Mouse (Mus musculus) urinary bladder, adult 2 months (tissue): ENCODE results near the gene Atl1. TPM values are rescaled to one million over a fixed set of nuclear protein-coding genes. Genes with fewer than 3 reads are reported as not detected.

Experiments
- DNase-seq: peaks from one replicate; pipeline ENCODE4 v3.0.0; 2022; ENCODE audit warnings: low spot score
- polyA plus RNA-seq: library from polyadenylated mRNA; depleted of rRNA; stranded (reverse); fragments of >200 nt; gene quantifications from 2 replicates; pipeline ENCODE4 v1.2.3, GENCODE M21; 2012

Gene Atl1
- polyA plus RNA-seq, 1 experiment, result 6.8 TPM

DNA sequence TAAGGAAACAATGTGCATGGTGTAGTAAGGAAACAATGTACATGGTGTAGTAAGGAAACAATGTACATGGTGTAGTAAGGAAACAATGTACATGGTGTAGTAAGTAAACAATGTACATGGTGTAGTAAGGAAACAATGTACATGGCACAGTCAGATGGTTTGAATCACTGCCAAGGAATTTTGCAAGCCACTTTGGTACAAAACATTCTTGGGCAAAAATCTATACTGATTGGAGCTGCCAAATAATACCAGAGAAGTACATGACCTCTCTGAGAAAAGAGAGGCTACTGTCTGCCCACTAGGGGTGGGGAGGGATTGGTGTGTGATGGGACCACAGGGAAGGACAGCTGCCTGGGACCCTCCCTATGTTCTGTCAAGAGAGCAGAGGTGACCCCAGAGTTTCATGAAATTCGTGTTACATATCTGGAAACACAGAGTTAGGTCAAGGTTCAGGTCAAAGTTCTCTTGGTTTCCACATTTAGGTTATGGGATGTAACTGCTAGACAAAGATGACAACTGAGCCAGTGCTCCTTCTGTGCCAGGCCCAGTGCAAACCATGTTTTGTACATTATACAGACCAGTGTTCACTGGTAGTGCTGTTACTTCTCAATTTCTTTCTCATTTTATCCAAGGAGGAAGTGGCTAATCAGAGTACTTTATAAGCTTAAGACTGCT lies 49.4 kb downstream of the Atl1 start:
- DNase-seq, result no peak

DNA sequence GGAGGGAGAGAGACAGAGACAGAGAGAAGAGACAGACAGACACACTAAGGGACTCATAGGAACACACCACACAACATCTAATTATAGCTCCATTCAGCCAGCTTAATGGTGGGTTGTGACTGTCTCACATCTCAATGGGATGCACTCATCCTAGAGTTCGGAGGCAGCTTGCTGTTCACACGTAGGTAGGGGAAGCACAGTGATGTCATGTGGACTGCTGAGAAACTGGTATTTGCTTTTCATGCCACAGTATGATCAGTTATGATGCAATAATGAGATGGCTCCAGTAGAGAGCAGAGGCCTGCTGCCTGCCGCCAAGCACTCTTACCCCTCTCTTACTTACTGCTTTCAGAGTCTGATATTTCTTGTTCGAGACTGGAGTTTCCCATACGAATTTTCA lies 53.4 kb downstream of the Atl1 start:
- no peak for DNase-seq

GRCm38 (mm10) chr12:69947502-69947901 lies 55.1 kb downstream of the Atl1 start:
- DNase-seq, result no peak

DNA sequence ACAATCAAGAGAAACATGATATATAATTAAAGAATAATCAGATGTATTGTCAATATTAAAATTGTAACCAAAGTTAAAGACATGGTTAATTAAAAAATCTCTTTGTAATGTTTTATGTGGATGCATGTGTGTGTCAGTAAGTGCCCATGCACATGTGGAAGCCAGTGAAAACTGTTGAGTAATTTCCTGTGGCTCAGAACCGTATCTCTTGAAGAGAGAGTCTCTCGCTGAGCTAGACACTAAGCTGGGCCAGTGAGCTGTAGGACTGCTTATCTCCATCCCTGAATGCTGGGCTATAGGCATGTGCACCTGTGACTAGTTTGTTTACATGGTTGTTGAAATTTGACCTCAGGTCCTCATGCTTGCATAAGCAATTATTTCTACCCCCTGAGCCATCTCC lies 65.0 kb downstream of the Atl1 start:
- no peak for DNase-seq

- DNase-seq, result peak; percentile 34
Measured at GRCm38 (mm10) chr12:69962468-69962867, 70.1 kb downstream of the Atl1 start.

DNA sequence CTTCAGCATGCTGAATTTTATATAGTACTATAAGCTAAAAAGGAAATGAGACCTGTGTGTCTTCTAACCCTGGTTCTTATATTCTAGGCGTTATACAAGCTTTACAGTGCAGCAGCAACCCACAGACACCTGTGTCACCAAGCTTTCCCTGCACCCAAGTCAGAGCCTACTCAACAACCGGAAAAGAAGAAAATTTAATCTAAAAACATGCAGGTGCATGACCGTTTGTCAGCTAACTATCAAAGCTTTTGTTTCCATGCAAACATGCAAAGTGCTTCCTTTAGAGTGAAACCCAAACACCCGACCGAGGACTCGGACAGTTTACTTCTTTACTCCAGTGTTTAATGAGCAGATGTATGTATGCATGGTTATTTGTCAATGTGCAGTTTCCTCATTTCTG lies 70.7 kb downstream of the Atl1 start:
- no peak for DNase-seq

DNA sequence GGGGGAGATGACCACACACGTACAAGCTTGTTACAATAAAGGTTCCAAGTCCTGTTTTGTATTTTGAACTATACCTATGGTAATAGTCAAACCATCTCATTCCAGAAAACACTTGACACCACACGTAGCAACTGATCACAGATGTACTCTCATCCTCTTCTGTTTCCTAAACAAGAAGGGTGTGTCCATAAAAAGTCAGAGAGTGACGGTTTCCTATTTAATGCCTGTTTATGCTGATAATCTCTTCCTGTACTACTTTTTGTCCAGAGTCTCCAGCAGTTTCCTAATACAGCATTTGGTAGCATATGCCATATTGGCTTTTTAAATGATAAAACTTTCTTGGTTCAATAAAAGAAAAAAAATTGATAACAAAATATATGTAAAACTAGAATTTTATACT lies 73.2 kb downstream of the Atl1 start:
- no peak for DNase-seq

DNA sequence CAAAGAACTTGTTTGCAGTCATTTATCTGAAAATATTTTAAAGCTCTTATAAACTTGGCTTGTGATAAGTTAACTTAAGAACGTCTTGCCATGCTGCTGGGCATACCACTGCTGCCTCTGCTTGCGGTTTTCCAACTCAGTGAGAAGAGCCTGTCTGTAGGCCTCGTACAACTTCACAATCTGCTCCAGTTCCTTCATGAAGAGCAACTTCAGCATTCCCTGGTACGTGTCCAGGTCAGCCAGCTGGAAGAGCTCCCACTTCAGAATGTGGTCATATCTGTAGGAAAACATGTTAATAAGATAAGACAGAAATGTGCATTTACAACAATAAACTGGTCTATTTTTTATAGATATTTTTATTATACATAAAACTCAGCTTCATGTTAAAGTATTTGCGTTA lies 73.7 kb downstream of the Atl1 start:
- no peak for DNase-seq

DNA sequence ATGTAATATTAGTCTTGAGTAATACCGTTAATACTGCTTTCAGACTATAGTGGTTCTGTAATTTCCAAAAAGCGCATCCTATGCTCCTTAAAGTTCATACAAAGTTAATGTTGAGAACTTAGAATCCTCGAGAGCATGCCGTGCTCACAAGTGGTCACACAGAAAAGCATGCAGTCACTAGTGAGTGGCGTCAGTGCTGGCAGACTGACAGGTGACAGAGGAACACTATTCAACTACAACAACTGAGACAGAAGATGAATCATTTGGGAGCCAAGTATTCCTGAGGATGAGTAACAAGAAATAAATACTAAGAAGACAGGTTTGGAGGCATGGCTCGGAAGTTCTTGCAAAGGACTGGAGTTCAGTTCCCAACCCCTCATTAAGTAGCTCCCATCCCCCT lies 74.7 kb downstream of the Atl1 start:
- no peak for DNase-seq

GRCm38 (mm10) chr12:69968154-69968553 lies 75.7 kb downstream of the Atl1 start:
- DNase-seq, result no peak

DNA sequence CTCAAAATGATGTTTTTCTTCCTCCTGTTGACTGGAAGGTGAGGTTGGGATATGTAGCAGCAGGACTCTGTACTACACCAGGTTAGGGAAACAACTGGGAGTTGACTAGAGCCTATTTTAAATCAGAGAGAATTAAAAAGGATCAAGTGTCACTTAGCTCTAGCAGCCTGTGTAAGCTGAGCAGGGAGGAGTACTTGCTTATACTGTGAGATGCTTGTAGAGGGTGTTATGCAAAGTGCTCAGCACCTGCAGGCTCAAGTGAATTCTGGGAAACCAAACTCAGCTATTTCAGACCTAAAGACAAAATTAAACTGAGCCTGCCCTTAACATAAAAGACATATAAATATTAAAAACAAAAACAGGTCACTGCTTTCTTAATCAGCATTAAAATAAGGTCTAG lies 81.3 kb downstream of the Atl1 start:
- no peak for DNase-seq

- no peak for DNase-seq
Measured at GRCm38 (mm10) chr12:69976688-69977087, 84.3 kb downstream of the Atl1 start.

- DNase-seq, result no peak
Measured at GRCm38 (mm10) chr12:69977376-69977998, 85.1 kb downstream of the Atl1 start.

DNA sequence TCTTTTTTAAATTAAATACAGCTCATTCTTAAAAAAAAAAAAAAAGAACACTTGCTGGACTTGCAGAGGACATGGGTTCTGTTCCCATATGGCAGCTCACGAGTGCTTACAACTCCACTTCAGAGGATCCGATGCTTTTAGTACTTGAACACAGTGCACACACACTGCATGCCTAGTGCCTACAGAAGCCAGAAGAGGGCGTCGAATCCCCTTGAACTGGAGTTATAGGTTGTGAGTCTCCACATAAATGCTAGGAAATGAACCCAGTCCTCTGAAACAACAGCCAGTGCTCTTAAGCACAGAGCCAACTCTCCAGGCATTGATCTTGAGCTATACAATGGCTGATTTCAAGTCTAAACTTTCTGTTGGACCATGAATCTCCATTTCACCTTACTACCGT lies 90.5 kb downstream of the Atl1 start:
- no peak for DNase-seq

DNA sequence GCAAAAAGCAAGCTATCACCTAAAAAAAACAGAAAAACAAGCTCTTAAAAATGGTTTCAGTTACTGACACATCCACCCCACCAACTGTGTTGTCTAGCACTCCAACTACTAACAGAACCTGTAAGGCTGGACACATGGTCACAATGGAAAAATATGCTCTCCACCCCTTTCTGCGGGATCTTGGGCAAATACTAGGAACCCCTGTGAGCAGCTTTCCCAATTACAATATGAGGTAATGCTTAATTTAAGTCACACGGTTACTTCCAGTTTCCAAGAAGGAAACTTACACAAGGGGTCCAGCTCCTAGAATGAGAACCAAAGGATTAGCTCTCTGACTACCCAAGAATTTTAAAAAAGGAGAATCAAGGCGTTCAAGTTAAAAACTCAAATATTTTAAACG lies 93.1 kb downstream of the Atl1 start:
- DNase-seq, result no peak

DNA sequence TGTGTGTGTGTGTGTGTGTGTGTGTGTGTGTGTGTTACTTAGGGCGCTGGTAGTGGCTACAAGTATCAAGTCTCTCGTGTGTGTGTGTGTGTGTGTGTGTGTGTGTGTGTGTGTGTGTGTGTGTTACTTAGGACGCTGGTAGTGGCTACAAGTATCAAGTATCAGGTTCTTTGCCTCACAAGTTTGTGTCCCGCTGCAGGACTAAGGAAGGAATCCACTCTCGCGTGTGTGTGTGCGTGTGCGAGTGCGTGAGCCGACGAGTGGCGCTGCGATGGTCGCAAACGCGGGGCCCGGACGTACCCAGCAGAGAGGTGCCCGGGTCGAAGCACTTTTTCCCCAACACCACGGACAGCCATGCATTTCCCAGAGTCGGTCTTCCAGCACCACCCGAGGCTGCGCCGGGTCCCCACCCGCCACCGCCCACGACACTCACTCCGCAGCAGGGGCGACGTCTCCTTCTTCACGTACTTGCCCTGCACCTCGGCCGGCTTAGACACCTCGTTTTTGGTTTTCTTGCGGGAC lies 93.9 kb downstream of the Atl1 start:
- DNase-seq, result no peak

DNA sequence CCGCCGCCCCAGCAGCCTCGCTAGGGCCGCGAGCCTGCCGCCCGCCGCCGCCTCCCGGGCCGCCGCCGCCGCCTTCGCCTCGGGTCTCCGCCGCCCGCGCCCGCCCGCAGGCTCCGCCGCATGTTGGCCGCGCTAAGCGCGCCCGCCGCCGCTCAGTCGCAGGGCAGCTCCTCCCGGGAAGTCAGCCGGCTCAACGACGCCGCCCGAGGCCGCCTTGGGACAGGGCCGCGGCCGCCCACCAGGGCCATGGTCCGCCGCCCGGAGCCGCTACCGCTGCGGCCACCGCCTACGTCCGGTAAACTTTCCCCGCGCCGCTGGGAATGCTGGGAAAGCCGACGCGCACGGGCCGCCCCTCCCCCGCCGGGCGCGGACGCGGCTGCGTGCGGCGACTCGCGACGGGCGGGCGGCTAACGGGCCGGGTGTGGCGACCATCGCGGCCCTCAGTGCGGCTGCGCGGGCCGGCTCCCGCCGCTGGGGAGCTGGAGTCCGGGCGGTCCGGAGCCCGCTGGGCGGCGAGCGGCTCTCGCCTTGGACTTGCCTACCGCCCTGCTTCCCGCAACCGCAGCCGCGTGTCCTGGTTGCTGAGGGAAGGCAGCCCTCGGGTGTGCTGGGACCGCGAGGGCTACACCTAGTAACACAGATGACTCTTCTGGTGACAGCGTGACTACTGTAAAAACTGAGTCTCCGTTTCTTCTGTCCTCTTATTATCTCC lies 94.5 kb downstream of the Atl1 start, which contains the start of gene Sav1:
Gene Sav1 (minus strand): TSS at position 217 of the 712 bp plus-strand sequence.
- DNase-seq, result peak; percentile 89

DNA sequence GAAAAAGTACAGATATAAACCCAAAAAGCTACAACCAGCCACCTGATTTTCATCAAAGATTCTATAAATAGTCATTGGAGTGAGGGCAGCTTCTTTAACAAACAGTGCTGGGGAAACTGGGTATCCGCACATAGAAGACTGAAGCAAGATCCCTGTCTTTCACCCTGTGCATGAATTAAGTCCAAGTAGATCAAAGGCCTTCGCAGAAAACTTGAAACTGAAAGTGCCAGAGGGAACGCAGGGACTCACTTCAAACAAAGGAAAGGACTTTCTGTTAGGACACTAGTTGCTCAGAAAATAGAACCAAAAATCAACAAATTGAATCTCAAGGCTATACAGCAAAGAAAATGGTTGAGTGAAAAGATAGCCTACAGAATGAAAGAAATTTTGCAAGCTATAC lies 103.0 kb downstream of the Atl1 start:
- no peak for DNase-seq

DNA sequence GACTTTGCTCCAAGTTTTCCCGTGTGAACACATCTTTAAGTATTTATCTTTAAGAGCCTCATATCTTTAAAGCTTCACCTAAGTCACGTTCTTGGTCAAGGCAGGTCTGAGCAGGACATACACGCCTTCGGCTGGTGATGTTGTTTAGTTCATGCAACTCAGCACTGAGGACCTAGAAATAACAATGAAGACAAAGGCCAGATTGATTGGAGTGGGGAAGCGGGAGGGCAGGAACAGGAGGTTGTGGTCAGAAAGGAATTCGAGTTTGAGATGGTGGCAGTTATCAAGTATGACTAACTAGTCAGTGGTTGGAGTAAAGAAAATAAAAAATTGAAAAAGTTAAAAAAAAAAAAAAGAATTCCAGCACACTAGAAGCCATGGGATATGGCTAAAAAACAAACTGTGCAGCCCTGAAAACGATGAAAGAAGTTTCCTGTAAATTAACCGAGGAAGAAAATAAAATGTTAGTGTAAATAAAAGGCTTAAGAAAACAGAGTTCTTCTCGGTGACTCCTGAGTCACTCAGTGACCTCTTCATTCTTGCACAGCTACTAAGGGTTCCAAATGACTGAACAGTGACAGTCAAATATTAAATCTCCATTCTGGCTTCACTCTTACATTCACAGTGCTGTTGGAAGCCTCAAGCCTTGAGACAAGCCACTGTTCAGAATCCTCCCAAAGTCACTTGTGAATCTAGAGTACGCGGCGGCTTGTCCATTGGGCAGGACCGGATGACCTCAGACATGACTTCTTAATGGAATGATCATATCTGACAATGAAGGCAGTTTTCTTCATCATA lies 106.0 kb downstream of the Atl1 start:
- DNase-seq, result no peak

GRCm38 (mm10) chr12:70005103-70005502 lies 112.7 kb downstream of the Atl1 start:
- DNase-seq, result no peak

DNA sequence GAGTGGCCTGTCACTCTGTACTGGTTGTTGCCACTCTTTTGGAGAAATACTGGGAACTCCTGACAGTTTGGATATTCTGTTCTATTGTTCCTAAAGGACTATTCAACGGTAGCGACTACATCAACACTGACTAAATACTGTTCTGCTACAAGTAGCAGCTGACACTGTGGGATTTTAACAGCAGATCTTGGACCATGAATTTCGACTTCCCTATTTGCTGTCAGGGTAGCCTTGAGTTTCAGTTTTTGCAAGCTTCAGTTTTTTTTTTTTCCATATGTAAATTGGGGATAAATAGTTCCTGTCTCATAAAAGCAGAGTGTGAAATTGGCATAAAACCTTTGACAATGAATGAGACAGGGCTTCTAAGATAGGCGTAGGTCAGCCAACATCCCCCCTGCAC lies 117.9 kb downstream of the Atl1 start:
- no peak for DNase-seq

DNA sequence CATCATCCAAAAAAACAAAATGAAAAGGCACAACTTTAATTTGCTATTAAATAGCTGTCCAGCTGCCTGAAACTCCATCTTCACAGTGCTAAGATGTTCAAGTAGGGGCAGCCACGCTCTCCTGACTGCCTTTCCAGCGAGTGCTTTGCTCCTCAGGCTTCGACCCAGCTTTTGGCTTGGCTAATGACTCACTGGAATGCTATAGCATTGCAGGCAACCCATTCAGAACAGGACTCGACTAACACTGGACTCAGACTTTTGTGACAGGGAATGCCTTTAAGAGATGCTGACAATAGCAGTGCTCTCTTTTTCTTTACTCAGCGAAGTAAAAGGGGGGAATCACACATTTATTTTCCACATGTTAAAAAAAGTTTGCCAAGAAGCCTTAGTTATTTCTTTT lies 119.3 kb downstream of the Atl1 start:
- no peak for DNase-seq
